Mouse (Mus musculus): ENCODE data around the gene Herc6. TPM values are rescaled to one million over a fixed set of nuclear protein-coding genes. Genes with fewer than 3 reads are reported as not detected.

Gene Herc6
- polyA plus RNA-seq (2015; fragmentation: Illumina TruSeq; extraction: RNeasy Lipid Tissue Mini Kit (QIAGEN cat#74804); ENCODE audit: low read depth, low replicate concordance), result 10.3 TPM

DNA sequence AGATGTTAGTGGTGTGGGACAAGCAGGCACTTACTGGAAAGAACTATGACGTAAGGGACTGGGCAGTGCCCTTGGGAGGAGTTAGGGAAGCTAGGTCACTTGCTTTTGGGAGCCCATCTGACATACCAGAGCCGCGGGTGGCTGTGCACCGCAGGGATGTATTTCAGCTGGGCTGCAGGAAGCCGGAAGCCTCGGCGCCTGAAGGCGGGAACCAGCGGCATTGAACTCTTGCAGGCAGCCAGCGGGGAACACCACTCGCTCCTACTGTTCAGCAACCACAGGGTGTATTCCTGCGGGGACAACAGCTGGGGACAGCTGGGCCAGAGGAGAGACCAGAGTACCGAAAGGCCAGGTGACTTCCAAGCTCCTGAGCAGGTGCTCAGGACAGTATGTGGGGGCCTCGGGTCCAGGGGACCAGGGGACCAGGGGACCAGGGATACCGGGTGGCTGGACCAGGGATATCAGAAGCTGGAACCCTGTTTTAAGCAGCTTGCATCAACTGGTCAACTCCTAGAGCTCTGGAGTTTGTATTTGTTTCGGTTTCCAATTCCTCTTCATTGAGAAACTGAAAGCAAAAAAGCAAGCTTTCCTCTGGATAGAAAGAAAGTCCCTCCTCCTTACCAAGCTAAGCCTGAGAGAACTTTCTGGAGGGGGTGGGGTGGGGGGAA lies at the start of gene Herc6:
Gene Herc6 (plus strand): TSS at position 120 of the 668 bp plus-strand sequence.

DNA sequence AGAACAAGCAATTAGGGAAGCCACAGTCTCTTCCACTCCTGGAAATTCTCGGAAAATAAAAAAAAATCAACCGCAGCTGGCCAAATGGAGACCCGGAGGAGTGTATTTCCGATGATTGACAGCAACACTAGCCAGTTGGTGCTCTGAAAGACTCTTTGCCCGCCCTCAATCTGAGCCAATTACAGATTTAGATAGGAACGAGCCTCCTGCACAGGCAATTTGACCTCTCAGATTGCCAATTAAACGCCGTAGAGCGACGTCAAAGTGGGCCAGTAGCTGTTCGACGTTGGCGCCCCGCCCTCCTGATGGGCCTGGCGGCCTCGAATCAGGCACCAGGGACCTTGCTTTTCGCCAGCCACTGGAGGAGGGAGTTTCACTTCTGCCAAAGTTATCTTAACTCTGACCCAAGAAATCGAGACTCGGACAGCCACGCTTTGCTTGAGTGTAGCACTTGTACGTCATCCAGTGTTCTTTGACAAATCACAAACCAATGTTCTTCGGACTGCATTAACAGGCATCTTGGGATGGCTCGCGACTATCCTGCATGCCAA lies 45.3 kb upstream of the Herc6 start, which contains the start of gene Ppm1k:
Gene Ppm1k (minus strand): TSS at position 83 of the 551 bp plus-strand sequence.

DNA sequence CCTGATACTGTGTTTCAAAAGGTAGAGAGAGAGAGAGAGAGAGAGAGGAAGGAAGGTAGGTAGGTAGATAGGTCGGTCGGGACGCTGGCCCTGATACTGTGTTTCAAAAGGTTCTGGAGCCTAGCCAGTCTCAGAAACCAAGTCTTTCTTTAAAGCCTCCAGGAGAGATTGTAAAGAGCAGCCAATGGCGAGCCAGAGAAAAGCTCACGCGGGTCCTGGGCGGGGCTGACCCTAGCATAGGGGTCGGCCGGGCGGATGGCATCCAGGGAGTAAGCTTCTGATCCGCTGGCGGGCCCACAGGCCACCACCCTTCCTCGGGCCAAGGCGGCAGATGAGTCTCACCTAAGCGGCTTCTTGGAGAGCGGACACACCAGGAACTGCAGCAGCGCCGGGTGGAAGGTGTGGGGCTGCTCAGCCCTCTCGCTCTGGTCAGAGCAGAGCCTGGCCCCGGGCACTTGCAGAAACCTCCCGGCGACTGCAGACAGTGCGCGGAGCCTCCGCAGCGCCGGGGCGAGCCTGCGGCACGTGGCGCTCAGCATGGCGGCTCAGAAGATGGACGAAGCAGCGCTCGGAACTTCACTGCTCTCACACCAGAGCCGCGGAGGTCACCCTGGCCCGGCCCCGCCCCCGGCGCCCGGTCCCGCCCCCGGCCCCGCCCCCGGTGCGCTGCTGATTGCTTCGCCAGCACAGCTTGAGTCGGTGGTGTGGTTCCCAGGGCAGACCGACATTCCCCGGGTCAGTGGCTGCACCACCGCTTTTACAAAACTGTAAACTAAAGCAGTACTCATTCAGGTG lies 110.9 kb downstream of the Herc6 start, which contains the start of gene Pyurf:
Gene Pyurf (minus strand): TSS at position 612 of the 795 bp plus-strand sequence.

DNA sequence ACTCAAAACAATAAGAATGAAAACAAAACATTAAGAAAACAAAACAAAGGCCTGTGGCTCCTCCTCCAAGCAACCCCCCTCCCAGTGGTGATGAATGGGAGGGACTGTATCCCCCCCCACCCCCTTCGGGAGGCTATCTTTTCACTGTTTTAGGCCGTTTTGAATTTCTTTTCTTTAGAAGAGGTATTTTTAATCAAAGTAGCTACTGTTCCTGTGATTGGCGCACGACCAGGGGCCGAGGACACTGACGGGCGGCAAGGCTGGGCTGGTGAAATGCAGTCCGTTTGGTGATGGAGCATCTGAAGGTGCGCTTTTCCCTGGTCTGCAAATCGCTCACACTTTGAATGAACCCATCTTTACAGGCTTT lies 121.6 kb downstream of the Herc6 start, which contains the start of gene Lancl2:
Gene Lancl2 (plus strand): TSS at position 165 of the 367 bp plus-strand sequence.

Other genes with a start within 250 kb of the Herc6 start
- gene Vmn1r17, start 217.3 kb upstream of the Herc6 start, polyA plus RNA-seq (2015; fragmentation: Illumina TruSeq; extraction: RNeasy Lipid Tissue Mini Kit (QIAGEN cat#74804); ENCODE audit: low read depth, low replicate concordance), result not detected
- not detected for gene Vmn1r18, start 185.2 kb upstream of the Herc6 start, polyA plus RNA-seq (2015; fragmentation: Illumina TruSeq; extraction: RNeasy Lipid Tissue Mini Kit (QIAGEN cat#74804); ENCODE audit: low read depth, low replicate concordance)
- gene Vmn1r19, start 177.2 kb upstream of the Herc6 start, polyA plus RNA-seq (2015; fragmentation: Illumina TruSeq; extraction: RNeasy Lipid Tissue Mini Kit (QIAGEN cat#74804); ENCODE audit: low read depth, low replicate concordance), result not detected
- gene Vmn1r20, start 152.1 kb upstream of the Herc6 start, polyA plus RNA-seq (2015; fragmentation: Illumina TruSeq; extraction: RNeasy Lipid Tissue Mini Kit (QIAGEN cat#74804); ENCODE audit: low read depth, low replicate concordance), result not detected
- gene Ppm1k, start 45.5 kb upstream of the Herc6 start, polyA plus RNA-seq (2015; fragmentation: Illumina TruSeq; extraction: RNeasy Lipid Tissue Mini Kit (QIAGEN cat#74804); ENCODE audit: low read depth, low replicate concordance), result 36.2 TPM
- 20.8 TPM for gene Pyurf, start 111.1 kb downstream of the Herc6 start, polyA plus RNA-seq (2015; fragmentation: Illumina TruSeq; extraction: RNeasy Lipid Tissue Mini Kit (QIAGEN cat#74804); ENCODE audit: low read depth, low replicate concordance)
- gene Lancl2, start 121.5 kb downstream of the Herc6 start, polyA plus RNA-seq (2015; fragmentation: Illumina TruSeq; extraction: RNeasy Lipid Tissue Mini Kit (QIAGEN cat#74804); ENCODE audit: low read depth, low replicate concordance), result 85.9 TPM
- 92.6 TPM for gene Vopp1, start 244.2 kb downstream of the Herc6 start, polyA plus RNA-seq (2015; fragmentation: Illumina TruSeq; extraction: RNeasy Lipid Tissue Mini Kit (QIAGEN cat#74804); ENCODE audit: low read depth, low replicate concordance)

Data from brain, adult 10 weeks (tissue).